Mouse (Mus musculus) hindbrain, postnatal 0 days (tissue): ENCODE measurements around the gene Olfr49. TPM values are rescaled to one million over a fixed set of nuclear protein-coding genes. Genes with fewer than 3 reads are reported as not detected.

ENCODE experiments used
- ATAC-seq: fragments of 200-750 bp; cut with Nextera tagmentation; 2 replicates; pipeline ENCODE4 v1.8.0; 2017; ENCODE audit warnings: mild to moderate bottlenecking, moderate TSS enrichment, moderate library complexity
- DNase-seq: peaks from one replicate; pipeline ENCODE4 v3.0.0-alpha.2; 2015; ENCODE audit warnings: low spot score
- H3K27ac ChIP-seq: fragments of 300-500 bp; sonication (generic); 2 replicates; pipeline ENCODE4 v1.5.1; 2014; ENCODE audit warnings: mild to moderate bottlenecking
- H3K27me3 ChIP-seq: fragments of 300-500 bp; sonication (generic); 2 replicates; pipeline ENCODE4 v1.6.1; 2014; ENCODE audit warnings: low read length, mixed read lengths; ENCODE audit not compliant: insufficient read depth
- H3K36me3 ChIP-seq: fragments of 300-500 bp; sonication (generic); 2 replicates; pipeline ENCODE4 v1.6.1; 2014; ENCODE audit warnings: low read length, mixed read lengths; ENCODE audit not compliant: insufficient read depth
- H3K4me1 ChIP-seq: fragments of 300-500 bp; sonication (generic); 2 replicates; pipeline ENCODE4 v1.6.1; 2014; ENCODE audit warnings: antibody characterized with exemption, low read length, mixed read lengths; ENCODE audit not compliant: insufficient read depth
- H3K4me2 ChIP-seq: fragments of 300-500 bp; sonication (generic); 2 replicates; pipeline ENCODE4 v1.6.1; 2014; ENCODE audit warnings: low read depth, mild to moderate bottlenecking, low read length, moderate library complexity, mixed read lengths
- H3K4me3 ChIP-seq: fragments of 300-500 bp; sonication (generic); 2 replicates; pipeline ENCODE4 v1.5.1; 2014; ENCODE audit warnings: low read length
- H3K9ac ChIP-seq: fragments of 300-500 bp; sonication (generic); replicated peaks from 2 replicates; pipeline ENCODE4 v1.6.1; 2014; ENCODE audit warnings: mild to moderate bottlenecking, low read length, moderate library complexity, mixed read lengths
- H3K9me3 ChIP-seq: fragments of 300-500 bp; sonication (generic); 2 replicates; pipeline ENCODE4 v1.6.1; 2016; ENCODE audit warnings: low read length, mixed read lengths
- CTCF ChIP-seq: IDR thresholded peaks from 2 replicates; pipeline ENCODE4 v1.5.1; 2016; ENCODE audit warnings: antibody characterized with exemption, control low read depth, low read depth
- WGBS: fragments of 180-500 bp; shearing (Covaris S2); extraction: QIAGEN DNeasy Blood & Tissue Kit; methylation state at CpG from one replicate; pipeline ENCODE4 v1.1.7; 2014; 5-methylcytosine and 5-hydroxymethylcytosine counted together
- polyA plus RNA-seq: library from polyadenylated mRNA; unstranded; fragments of >200 nt; fragmentation: Nextera tagmentation; extraction: Ambion mirVana; gene quantifications from 2 replicates; pipeline ENCODE4 v1.2.1, GENCODE M21; 2015
- total RNA-seq: library from RNA; depleted of rRNA; stranded (reverse); fragments of >200 nt; gene quantifications from 2 replicates; pipeline ENCODE4 v1.2.3, GENCODE M21; 2014

The Olfr49 gene
- total and polyA plus RNA-seq, 2 experiments from 2014 or later = not detected

DNA sequence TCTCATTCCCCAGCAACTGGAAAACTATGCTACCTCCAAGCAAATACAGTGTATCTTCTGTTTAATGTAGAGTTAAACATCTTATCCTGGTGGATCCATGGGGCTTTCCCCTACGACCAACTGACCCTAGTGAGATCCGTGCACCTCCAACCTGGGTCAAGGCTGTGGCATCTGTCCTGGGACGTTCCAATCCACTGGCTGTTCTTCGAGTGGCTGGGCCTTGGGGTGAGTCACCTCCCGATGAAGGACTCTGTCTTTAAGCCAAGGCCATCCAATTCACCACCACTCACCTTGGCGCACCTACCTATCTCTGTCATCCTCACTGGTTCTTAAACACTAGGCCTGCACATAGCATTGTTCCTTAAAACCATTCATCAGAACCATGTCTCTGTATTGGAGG, 21.6 kb downstream of the Olfr49 start:
- H3K4me3 ChIP-seq = no peak overlapping the region
- DNase-seq = no peak
- H3K4me1 ChIP-seq = peaks cover 5% of the 10 kb centered on the region; the same call in 1 of the 2 replicates
- no peak for ATAC-seq
- H3K27me3 ChIP-seq = no peaks in the 10 kb centered on the region
- TF ChIP-seq CTCF = no peak
- H3K27ac ChIP-seq = no peak overlapping the region
- H3K9ac ChIP-seq = no peak overlapping the region
- peaks cover 17% of the 10 kb centered on the region; the same call in 1 of the 2 replicates for H3K36me3 ChIP-seq
- no peaks in the 10 kb centered on the region for H3K9me3 ChIP-seq
- 92% methylated on average over 6 of the region's 6 CpGs for WGBS
- no peak overlapping the region for H3K4me2 ChIP-seq

DNA sequence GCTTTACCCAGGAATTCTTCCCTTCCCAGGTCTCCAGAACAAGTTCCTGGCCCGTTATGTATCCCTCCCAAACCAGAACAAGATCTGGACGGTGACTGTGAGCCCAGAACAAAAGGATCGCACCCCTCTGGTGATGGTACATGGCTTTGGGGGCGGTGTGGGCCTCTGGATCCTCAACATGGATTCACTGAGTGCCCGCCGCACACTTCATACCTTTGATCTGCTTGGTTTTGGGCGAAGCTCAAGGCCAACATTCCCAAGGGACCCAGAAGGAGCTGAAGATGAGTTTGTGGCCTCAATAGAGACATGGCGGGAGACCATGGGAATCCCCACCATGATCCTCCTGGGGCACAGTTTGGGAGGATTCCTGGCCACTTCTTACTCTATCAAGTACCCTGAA, 22.1 kb downstream of the Olfr49 start:
- Histone ChIP-seq H3K9ac (no peak overlapping the region), H3K27me3 (no peaks in the 10 kb centered on the region), H3K4me1 (peaks cover 5% of the 10 kb centered on the region; the same call in 1 of the 2 replicates), H3K36me3 (peaks cover 16% of the 10 kb centered on the region; the same call in 1 of the 2 replicates), H3K4me3 (no peak overlapping the region), H3K4me2 (no peak overlapping the region), H3K9me3 (no peaks in the 10 kb centered on the region), H3K27ac (no peak overlapping the region)
- ATAC-seq (no peak), DNase-seq (no peak)
- no peak for TF ChIP-seq CTCF
- WGBS = 92% methylated on average over 8 of the region's 8 CpGs

DNA sequence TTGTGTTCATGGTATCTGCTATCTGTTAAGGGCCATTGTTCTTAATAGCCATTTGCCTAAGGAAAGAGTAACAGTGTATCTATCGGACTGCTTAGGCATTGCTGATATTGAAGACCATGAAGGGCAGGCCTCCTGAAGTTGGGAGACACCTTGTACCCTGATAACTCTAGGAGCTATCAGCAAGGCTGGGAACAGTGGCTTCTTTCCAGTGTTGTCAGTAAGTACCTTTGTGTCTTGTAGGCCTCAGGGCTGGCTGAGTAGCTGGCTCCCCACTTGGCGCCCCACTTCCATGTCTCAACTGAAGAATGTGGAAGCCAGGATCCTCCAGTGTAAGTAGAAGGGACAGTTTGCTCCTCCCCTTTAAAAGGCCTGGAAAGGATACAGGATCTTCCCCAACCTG, 23.4 kb downstream of the Olfr49 start:
- no peaks in the 10 kb centered on the region for H3K9me3 ChIP-seq
- no peak for ATAC-seq
- 94% methylated on average over 2 of the region's 2 CpGs for WGBS
- no peak for DNase-seq
- peaks cover 11% of the 10 kb centered on the region; the same call in 1 of the 2 replicates for H3K36me3 ChIP-seq
- H3K4me1 ChIP-seq = peaks cover 5% of the 10 kb centered on the region; the same call in 1 of the 2 replicates
- no peak overlapping the region for H3K4me3 ChIP-seq
- no peak overlapping the region for H3K4me2 ChIP-seq
- H3K27me3 ChIP-seq = no peaks in the 10 kb centered on the region
- no peak for TF ChIP-seq CTCF
- no peak overlapping the region for H3K27ac ChIP-seq
- H3K9ac ChIP-seq = no peak overlapping the region

DNA sequence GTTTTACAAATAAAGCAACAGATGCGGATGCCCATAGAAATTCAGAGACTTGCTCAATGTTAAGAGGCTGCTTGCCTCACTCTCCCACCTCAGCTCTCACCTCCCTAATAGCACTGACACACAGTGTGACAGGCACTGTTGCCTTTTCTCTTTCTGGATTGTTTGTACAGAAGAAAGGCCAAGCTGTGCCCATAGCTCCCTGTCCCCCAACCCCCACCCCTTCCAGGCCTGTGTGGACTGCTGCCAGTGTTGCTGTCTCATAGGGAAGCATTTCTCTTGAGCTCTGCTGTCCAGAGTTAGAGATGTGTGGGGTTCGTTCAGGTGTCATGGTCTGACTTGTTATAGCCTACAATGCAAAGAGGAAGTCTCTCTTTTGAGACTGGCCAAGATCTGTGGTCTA, 24.5 kb downstream of the Olfr49 start:
- Histone ChIP-seq H3K36me3 (peaks cover 11% of the 10 kb centered on the region; the same call in 1 of the 2 replicates), H3K4me3 (peak overlapping the region; percentile 64; the same call in 1 of the 2 replicates), H3K9me3 (no peaks in the 10 kb centered on the region), H3K4me1 (peaks cover 5% of the 10 kb centered on the region; the same call in 1 of the 2 replicates), H3K9ac (0 out of 2 replicates have a peak overlapping the region, but pooled peaks have one; percentile 13), H3K27me3 (no peaks in the 10 kb centered on the region), H3K27ac (no peak overlapping the region), H3K4me2 (peak overlapping the region; percentile 93)
- ATAC-seq (no peak), DNase-seq (peak; percentile 5)
- 69% methylated on average over 2 of the region's 2 CpGs for WGBS
- TF ChIP-seq CTCF = no peak

DNA sequence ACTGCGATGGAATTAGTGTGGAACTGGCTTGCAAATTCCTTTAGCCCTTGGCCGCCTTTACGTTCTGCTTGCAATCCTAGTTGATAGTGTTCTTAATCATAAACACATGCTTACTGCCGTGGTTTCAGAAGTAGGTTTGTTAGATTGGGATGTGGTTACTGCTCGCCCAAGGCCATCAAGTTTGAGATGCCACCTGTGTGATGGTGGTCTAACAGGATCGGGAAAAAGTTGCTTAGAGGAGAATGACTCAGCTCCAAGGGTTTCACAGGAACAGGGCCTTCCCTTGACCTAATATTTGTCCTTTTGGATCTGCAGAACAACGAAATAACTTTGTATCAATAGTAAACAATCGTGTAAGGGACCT, 25.0 kb downstream of the Olfr49 start:
- H3K9me3 ChIP-seq = no peaks in the 10 kb centered on the region
- no peak for ATAC-seq
- peak overlapping the region; percentile 93 for H3K4me2 ChIP-seq

DNA sequence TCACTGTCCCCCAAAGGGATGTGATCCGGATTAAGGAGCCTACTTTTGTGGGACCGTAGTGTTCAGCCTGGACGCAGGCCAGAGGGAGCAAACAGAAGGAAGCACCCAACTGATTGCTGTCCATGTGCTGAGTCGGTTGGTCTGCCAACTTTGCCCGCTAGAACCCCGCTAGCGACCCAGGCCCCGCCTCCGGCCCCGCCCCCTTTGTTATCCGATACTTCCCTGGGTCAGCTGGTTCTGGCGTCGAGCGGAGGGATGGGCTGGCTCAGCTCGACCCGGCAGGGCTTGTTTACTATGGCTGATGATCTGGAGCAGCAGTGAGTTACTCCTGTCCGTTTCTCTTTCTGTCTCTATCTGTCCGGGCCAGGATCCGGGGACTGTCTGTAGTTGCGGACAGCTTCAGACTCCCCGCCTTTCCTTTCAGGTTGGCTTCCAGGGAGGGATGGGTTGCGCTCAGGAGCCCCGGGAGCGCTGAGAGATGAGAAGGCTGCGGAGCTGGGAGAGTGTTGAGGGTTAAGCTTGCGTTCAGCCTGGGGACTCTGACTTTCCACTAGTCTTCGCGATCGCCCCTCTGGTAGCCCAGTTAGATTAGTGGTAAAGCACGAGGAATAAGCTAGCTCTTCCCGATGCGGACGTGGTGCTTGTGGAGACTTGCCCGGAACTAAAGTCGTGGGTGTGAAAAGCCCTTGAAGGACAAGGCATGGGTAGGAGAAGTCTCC, 25.6 kb downstream of the Olfr49 start:
- H3K4me2 ChIP-seq = peak overlapping the region; percentile 93
- TF ChIP-seq CTCF = no peak
- ATAC-seq (peak; percentile 94), DNase-seq (peak; percentile 91)
- peak overlapping the region; percentile 73 for H3K27ac ChIP-seq
- peak overlapping the region; percentile 67 for H3K9ac ChIP-seq
- H3K4me1 ChIP-seq = peaks cover 10% of the 10 kb centered on the region; the same call in 1 of the 2 replicates
- 1% methylated on average over 35 of the region's 35 CpGs for WGBS
- peak overlapping the region; percentile 64 for H3K4me3 ChIP-seq
- no peaks in the 10 kb centered on the region for H3K27me3 ChIP-seq
- no peaks in the 10 kb centered on the region for H3K9me3 ChIP-seq
- H3K36me3 ChIP-seq = peaks cover 9% of the 10 kb centered on the region; the same call in 1 of the 2 replicates

More for the DNA sequence above, 25.0 kb downstream of the Olfr49 start:
- peak overlapping the region; percentile 67 for H3K9ac ChIP-seq
- H3K27ac ChIP-seq = peak overlapping the region; percentile 73; the same call in 1 of the 2 replicates
- no peak for DNase-seq
- peaks cover 11% of the 10 kb centered on the region; the same call in 1 of the 2 replicates for H3K36me3 ChIP-seq
- H3K27me3 ChIP-seq = no peaks in the 10 kb centered on the region
- WGBS = 23% methylated on average over 8 of the region's 8 CpGs
- peak overlapping the region; percentile 64 for H3K4me3 ChIP-seq
- TF ChIP-seq CTCF = no peak
- peaks cover 6% of the 10 kb centered on the region; the same call in 1 of the 2 replicates for H3K4me1 ChIP-seq
